Mouse (Mus musculus) limb, embryonic 14.5 days (tissue): ENCODE measurements at regions not wholly inside any gene's neighbourhood (a gene's known extent, or its start where the extent isn't known, plus 50 kb on each side); places are given as distances from the start of the nearest gene placed in this dataset.

Source experiments
- ATAC-seq: fragments of 200-750 bp; cut with Nextera tagmentation; 2 replicates; pipeline ENCODE4 v1.8.0; 2017; ENCODE audit warnings: low read depth, moderate number of reproducible peaks, moderate TSS enrichment; ENCODE audit not compliant: low FRiP score
- DNase-seq: peaks from one replicate; pipeline ENCODE4 v3.0.0-alpha.2; 2015; ENCODE audit warnings: low spot score
- H3K27ac ChIP-seq: fragments of 300-500 bp; sonication (generic); replicated peaks from 2 replicates; pipeline ENCODE4 v1.5.1; 2014; ENCODE audit warnings: low read depth, mild to moderate bottlenecking, low read length, moderate library complexity, mixed read lengths
- H3K27me3 ChIP-seq: fragments of 300-500 bp; sonication (generic); 2 replicates; pipeline ENCODE4 v1.6.1; 2014; ENCODE audit warnings: low read length, mixed read lengths; ENCODE audit not compliant: control insufficient read depth, insufficient read depth
- H3K36me3 ChIP-seq: fragments of 300-500 bp; sonication (generic); 2 replicates; pipeline ENCODE4 v1.6.1; 2014; ENCODE audit warnings: mild to moderate bottlenecking, low read length, moderate library complexity, mixed read lengths; ENCODE audit not compliant: control insufficient read depth, insufficient read depth
- H3K4me1 ChIP-seq: fragments of 300-500 bp; sonication (generic); 2 replicates; pipeline ENCODE4 v1.6.1; 2014; ENCODE audit warnings: antibody characterized with exemption, low read length, mixed read lengths; ENCODE audit not compliant: control insufficient read depth, insufficient read depth
- H3K4me2 ChIP-seq: fragments of 300-500 bp; sonication (generic); replicated peaks from 2 replicates; pipeline ENCODE4 v1.6.1; 2014; ENCODE audit warnings: low read depth, mild to moderate bottlenecking, low read length, moderate library complexity; ENCODE audit not compliant: severe bottlenecking
- H3K4me3 ChIP-seq: fragments of 300-500 bp; sonication (generic); replicated peaks from 2 replicates; pipeline ENCODE4 v1.5.1; 2014; ENCODE audit warnings: low read length
- H3K9ac ChIP-seq: fragments of 300-500 bp; sonication (generic); 2 replicates; pipeline ENCODE4 v1.6.1; 2014; ENCODE audit warnings: mild to moderate bottlenecking, low read depth, low read length, moderate library complexity; ENCODE audit not compliant: severe bottlenecking
- H3K9me3 ChIP-seq: fragments of 300-500 bp; sonication (generic); 2 replicates; pipeline ENCODE4 v1.6.1; 2016; ENCODE audit warnings: low read length; ENCODE audit not compliant: control insufficient read depth
- POLR2A ChIP-seq: fragments of 200-500 bp; IDR thresholded peaks from 2 replicates; pipeline ENCODE4 v1.8.0; 2012; ENCODE audit warnings: inconsistent platforms, mild to moderate bottlenecking, moderate library complexity, borderline replicate concordance; ENCODE audit not compliant: insufficient read depth, insufficient read length; ENCODE audit errors: extremely low read depth
- WGBS: fragments of 180-500 bp; shearing (Covaris S2); extraction: QIAGEN DNeasy Blood & Tissue Kit; methylation state at CpG from one replicate; pipeline ENCODE4 v1.1.7; 2014; 5-methylcytosine and 5-hydroxymethylcytosine counted together

DNA sequence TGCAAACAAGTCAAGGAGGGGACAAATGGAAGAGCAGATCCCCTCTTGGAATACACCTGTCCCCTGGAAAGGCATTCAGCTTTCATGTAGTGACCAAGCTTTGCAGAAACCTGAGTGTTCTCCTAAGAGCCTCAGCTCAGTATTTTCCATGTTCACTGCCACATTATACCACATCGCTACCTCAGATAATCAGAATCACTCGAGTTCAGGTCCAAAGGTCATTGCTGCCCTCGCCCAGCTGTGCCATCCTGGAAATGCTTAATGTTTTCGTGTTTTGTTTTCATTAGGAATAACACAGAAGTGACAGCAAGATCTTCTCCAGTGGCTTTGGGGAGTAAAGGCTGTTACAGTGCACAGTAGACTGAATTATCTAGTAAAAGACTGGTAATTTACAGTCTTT lies 83.0 kb upstream of the Fat1 start:
- Histone ChIP-seq H3K9me3 (no peaks in the 10 kb centered on the region), H3K4me3 (no peak overlapping the region), H3K4me1 (peaks cover 7% of the 10 kb centered on the region), H3K27me3 (no peaks in the 10 kb centered on the region), H3K27ac (no peak overlapping the region), H3K36me3 (no peaks in the 10 kb centered on the region), H3K4me2 (no peak overlapping the region), H3K9ac (no peak overlapping the region)
- DNase-seq (no peak), ATAC-seq (no peak)
- WGBS: 72% methylated on average over 4 of the region's 4 CpGs
- TF ChIP-seq POLR2A: no peak

DNA sequence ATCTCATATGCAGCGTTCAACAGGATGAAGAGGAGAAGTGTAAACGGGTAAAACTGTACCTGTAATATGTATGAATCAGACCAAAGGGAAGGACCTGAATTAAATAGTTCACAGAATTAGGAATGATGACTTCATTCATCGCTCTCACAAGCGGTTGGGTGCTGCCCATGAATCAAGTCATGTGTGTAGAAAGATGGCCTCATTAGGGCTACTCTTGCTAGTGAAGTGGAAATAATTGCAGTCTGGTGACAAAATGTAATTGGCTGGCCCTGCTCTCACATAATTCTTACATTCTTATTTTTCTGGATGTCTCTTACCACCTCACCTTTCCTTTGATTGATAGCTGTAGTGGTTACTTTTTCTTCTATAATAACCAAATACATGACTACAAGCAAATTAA lies 80.1 kb upstream of the Fat1 start:
- no peak overlapping the region for H3K4me2 ChIP-seq
- TF ChIP-seq POLR2A: no peak
- ATAC-seq: no peak
- no peaks in the 10 kb centered on the region for H3K9me3 ChIP-seq
- H3K27me3 ChIP-seq: no peaks in the 10 kb centered on the region
- no peaks in the 10 kb centered on the region for H3K4me1 ChIP-seq
- 92% methylated on average over 4 of the region's 4 CpGs for WGBS
- H3K4me3 ChIP-seq: no peak overlapping the region
- DNase-seq: no peak
- no peak overlapping the region for H3K9ac ChIP-seq
- no peaks in the 10 kb centered on the region for H3K36me3 ChIP-seq
- H3K27ac ChIP-seq: no peak overlapping the region

DNA sequence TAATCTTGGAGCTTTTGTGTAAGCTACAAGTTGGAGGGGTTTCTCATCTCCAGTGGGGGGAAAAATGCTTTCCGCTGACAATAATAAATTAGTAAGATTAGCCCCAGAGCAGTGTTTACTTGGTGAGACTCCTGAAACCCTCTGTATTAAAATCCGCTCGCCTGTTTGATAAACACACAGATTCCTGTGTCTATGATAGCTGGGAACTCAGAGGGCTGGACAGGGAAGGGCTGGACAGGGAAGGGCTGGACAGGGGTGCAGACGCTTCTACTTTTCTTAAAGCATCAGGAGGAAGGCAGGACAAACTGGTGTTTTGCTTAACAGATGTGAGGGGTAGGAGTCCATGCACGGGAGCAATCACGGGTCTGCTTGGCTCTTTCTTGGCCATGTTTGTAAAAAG lies 68.0 kb upstream of the Fat1 start:
- DNase-seq (no peak), ATAC-seq (no peak)
- no peak overlapping the region for H3K4me2 ChIP-seq

DNA sequence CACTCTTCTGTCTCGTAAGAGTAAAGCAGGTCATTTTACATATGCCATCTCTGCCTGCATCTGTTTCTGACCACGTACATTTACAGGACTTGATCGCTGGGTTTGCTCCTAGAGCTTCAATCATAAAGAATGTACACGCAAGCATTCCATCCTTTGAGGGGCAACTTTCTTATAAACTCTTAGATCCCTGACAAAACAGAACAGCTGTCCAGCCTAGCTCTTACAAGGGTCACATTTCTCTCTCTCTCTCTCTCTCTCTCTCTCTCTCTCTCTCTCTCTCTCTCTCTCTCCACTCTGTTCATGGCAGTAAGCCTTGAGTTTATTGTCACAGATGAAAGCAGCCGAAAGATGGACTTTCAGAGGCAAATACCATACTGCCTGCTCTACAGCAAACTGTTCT lies 67.6 kb upstream of the Fat1 start:
- no peaks in the 10 kb centered on the region for H3K36me3 ChIP-seq
- no peaks in the 10 kb centered on the region for H3K9me3 ChIP-seq
- H3K4me2 ChIP-seq: no peak overlapping the region
- H3K27me3 ChIP-seq: no peaks in the 10 kb centered on the region
- ATAC-seq (peak; percentile 57), DNase-seq (peak; percentile 7)
- H3K9ac ChIP-seq: no peak overlapping the region
- H3K4me3 ChIP-seq: no peak overlapping the region
- H3K27ac ChIP-seq: no peak overlapping the region
- TF ChIP-seq POLR2A: no peak
- peaks cover 2% of the 10 kb centered on the region for H3K4me1 ChIP-seq
- 37% methylated on average over 5 of the region's 5 CpGs for WGBS

More for the DNA sequence above, 68.0 kb upstream of the Fat1 start:
- no peak for TF ChIP-seq POLR2A
- Histone ChIP-seq H3K9me3 (no peaks in the 10 kb centered on the region), H3K4me3 (no peak overlapping the region), H3K4me1 (peaks cover 2% of the 10 kb centered on the region), H3K27me3 (no peaks in the 10 kb centered on the region), H3K27ac (no peak overlapping the region), H3K9ac (no peak overlapping the region), H3K36me3 (no peaks in the 10 kb centered on the region)
- 42% methylated on average over 6 of the region's 6 CpGs for WGBS

DNA sequence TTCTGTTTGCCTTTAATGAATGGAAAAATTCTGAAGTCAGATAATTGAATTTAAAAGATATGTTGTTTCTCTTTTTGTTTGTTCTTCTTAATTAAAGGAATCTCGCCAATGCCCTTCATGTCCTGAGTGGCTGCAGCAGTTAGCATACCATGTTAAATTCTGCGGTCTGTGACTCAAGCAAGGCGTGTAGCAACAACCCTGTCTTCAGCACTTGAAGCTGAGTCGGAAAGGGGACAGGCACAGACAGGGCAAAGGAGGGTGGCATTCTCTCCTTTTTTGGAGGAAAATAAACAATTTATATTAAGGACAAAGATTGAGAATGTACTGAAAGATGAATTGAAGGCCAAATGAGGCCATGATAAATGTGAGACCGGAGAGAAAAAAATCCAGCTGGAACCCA lies 58.2 kb upstream of the Fat1 start:
- DNase-seq: no peak
- Histone ChIP-seq H3K4me1 (peaks cover 4% of the 10 kb centered on the region; the same call in 1 of the 2 replicates), H3K4me2 (no peak overlapping the region), H3K36me3 (no peaks in the 10 kb centered on the region), H3K4me3 (no peak overlapping the region), H3K27ac (no peak overlapping the region), H3K9ac (no peak overlapping the region), H3K9me3 (no peaks in the 10 kb centered on the region), H3K27me3 (no peaks in the 10 kb centered on the region)
- ATAC-seq: no peak
- no peak for TF ChIP-seq POLR2A
- WGBS: 37% methylated on average over 5 of the region's 5 CpGs

DNA sequence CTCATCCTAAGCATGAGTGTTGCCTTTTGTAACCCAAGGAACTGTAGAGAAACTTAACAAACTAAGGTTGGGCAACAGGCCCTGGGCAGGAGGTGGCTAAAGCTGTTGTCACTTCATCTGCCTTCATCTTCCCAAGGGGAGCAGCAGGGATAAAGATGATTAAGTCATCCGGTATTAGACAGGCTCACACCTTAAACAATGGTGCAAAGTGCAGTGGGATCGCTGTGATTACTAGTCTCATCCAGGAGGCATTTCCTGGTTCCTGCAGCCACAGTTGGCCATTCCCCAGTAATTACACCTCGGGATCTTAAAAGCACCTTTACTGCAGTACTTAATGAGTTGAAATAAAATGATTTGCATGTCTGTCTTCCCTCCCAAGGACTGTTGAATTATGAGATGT lies 57.0 kb upstream of the Fat1 start:
- H3K9ac ChIP-seq: no peak overlapping the region

More for the DNA sequence above, 57.0 kb upstream of the Fat1 start:
- no peak overlapping the region for H3K4me3 ChIP-seq
- WGBS: 21% methylated on average over 3 of the region's 3 CpGs
- H3K36me3 ChIP-seq: no peaks in the 10 kb centered on the region
- H3K4me1 ChIP-seq: peaks cover 4% of the 10 kb centered on the region; the same call in 1 of the 2 replicates
- no peak for ATAC-seq
- H3K27ac ChIP-seq: no peak overlapping the region
- no peak for TF ChIP-seq POLR2A
- no peaks in the 10 kb centered on the region for H3K27me3 ChIP-seq
- no peak for DNase-seq
- no peak overlapping the region for H3K4me2 ChIP-seq
- no peaks in the 10 kb centered on the region for H3K9me3 ChIP-seq
